Mouse (Mus musculus) midbrain, postnatal 0 days (tissue): Measurements from ENCODE around the gene Trim7. TPM values are rescaled to one million over a fixed set of nuclear protein-coding genes. Genes with fewer than 3 reads are reported as not detected.

Source experiments
- ATAC-seq: fragments of 200-750 bp; cut with Nextera tagmentation; 2 replicates; pipeline ENCODE4 v1.8.0; 2017; ENCODE audit warnings: moderate number of reproducible peaks, mild to moderate bottlenecking, moderate TSS enrichment, moderate library complexity; ENCODE audit not compliant: low FRiP score
- DNase-seq: peaks from one replicate; pipeline ENCODE4 v3.0.0-alpha.2; 2015; ENCODE audit warnings: low spot score
- H3K27ac ChIP-seq: fragments of 300-500 bp; sonication (generic); 2 replicates; pipeline ENCODE4 v1.5.1; 2014; ENCODE audit warnings: low read depth, mild to moderate bottlenecking, low read length, mixed read lengths
- H3K27me3 ChIP-seq: fragments of 300-500 bp; sonication (generic); 2 replicates; pipeline ENCODE4 v1.6.1; 2014; ENCODE audit warnings: low read length, control low read depth, mixed read lengths; ENCODE audit not compliant: insufficient read depth
- H3K36me3 ChIP-seq: fragments of 300-500 bp; sonication (generic); 2 replicates; pipeline ENCODE4 v1.6.1; 2014; ENCODE audit warnings: low read length, control low read depth, mixed read lengths; ENCODE audit not compliant: insufficient read depth
- H3K4me1 ChIP-seq: fragments of 300-500 bp; sonication (generic); 2 replicates; pipeline ENCODE4 v1.6.1; 2014; ENCODE audit warnings: mild to moderate bottlenecking, control low read depth, antibody characterized with exemption, low read length, mixed read lengths; ENCODE audit not compliant: insufficient read depth
- H3K4me2 ChIP-seq: fragments of 300-500 bp; sonication (generic); 2 replicates; pipeline ENCODE4 v1.6.1; 2014; ENCODE audit warnings: low read depth, mild to moderate bottlenecking, low read length, mixed read lengths; ENCODE audit not compliant: poor library complexity, severe bottlenecking
- H3K4me3 ChIP-seq: fragments of 300-500 bp; sonication (generic); 2 replicates; pipeline ENCODE4 v1.5.1; 2014; ENCODE audit warnings: low read depth, mild to moderate bottlenecking, low read length, moderate library complexity
- H3K9ac ChIP-seq: fragments of 300-500 bp; sonication (generic); replicated peaks from 2 replicates; pipeline ENCODE4 v1.6.1; 2014; ENCODE audit warnings: mild to moderate bottlenecking, low read length, moderate library complexity, mixed read lengths; ENCODE audit not compliant: poor library complexity, severe bottlenecking
- H3K9me3 ChIP-seq: fragments of 300-500 bp; sonication (generic); 2 replicates; pipeline ENCODE4 v1.6.1; 2016; ENCODE audit warnings: low read length, control low read depth
- CTCF ChIP-seq: IDR thresholded peaks from 2 replicates; pipeline ENCODE4 v1.5.1; 2016; ENCODE audit warnings: antibody characterized with exemption, mild to moderate bottlenecking
- WGBS: fragments of 180-500 bp; shearing (Covaris S2); extraction: QIAGEN DNeasy Blood & Tissue Kit; methylation state at CpG from one replicate; pipeline ENCODE4 v1.1.7; 2014; 5-methylcytosine and 5-hydroxymethylcytosine counted together
- polyA plus RNA-seq: library from polyadenylated mRNA; unstranded; fragments of >200 nt; fragmentation: Nextera tagmentation; extraction: Ambion mirVana; gene quantifications from 2 replicates; pipeline ENCODE4 v1.2.1, GENCODE M21; 2015
- total RNA-seq: library from RNA; depleted of rRNA; stranded (reverse); fragments of >200 nt; gene quantifications from 2 replicates; pipeline ENCODE4 v1.2.3, GENCODE M21; 2014

Trim7 gene
- total and polyA plus RNA-seq, 2 experiments from 2014 or later: 3.7 to 7.7 TPM

DNA sequence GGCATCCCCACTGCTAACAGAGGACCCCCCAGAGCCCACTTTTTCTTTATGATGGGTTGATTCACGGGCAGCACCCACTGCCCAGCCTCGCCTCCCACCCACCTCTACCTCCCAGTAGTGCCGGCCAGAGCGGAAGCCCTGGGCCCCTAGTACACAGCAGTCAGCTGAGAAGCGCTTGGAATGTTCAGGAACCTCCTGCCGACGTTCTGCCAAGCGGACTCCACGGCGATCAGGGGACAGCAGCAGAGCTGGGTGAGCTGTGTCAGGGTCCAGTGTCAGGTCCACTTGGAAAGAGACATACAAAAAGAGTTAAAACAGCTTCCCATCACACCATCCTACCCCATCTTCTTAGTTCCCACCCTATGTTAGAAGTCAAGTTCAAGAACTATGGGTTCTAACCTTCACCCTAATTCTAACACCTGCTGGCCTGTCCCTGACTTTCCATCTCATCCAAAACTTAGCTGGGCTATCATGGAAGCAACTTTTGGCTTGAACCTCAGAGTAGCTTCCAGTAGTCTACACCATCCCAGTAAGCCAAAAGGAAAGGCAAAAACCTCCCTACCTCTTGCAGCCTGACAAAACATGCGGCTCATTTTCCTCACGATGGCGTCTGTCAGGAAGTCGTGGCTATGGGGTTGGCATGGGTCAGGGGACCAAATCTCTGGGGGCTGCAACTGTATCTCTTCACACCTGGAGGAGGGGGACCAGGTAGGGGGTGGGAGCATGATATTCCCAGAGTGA is 18.2 kb upstream of the Trim7 start:
- H3K27ac ChIP-seq: no peak overlapping the region
- H3K27me3 ChIP-seq: no peaks in the 10 kb centered on the region
- no peak overlapping the region for H3K9ac ChIP-seq
- H3K4me3 ChIP-seq: no peak overlapping the region
- no peaks in the 10 kb centered on the region for H3K4me1 ChIP-seq
- 62% methylated on average over 14 of the region's 14 CpGs for WGBS
- H3K9me3 ChIP-seq: no peaks in the 10 kb centered on the region
- ATAC-seq (0 out of 2 replicates have a peak, but pooled peaks have one; percentile 10), DNase-seq (no peak)
- peaks cover 84% of the 10 kb centered on the region for H3K36me3 ChIP-seq
- H3K4me2 ChIP-seq: no peak overlapping the region
- TF ChIP-seq CTCF: no peak

DNA sequence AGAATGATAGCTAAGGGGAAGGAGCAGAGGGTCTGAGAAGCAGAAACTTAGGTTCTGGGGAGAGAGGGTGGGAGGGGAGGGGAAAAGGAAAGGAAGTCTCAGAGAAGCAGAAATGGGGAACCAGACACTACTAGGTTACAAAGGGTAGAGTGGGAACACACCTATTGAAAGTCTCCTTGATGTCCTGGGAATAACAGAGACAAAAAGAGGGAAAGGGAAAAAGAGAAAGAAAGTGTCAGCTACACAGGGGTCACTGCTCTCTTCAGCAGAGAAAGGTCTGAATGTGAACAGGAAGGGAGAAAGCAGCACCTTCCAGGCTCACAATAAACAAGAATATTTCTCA is 17.7 kb upstream of the Trim7 start:
- Histone ChIP-seq H3K27me3 (no peaks in the 10 kb centered on the region), H3K4me1 (no peaks in the 10 kb centered on the region), H3K9ac (no peak overlapping the region), H3K4me3 (no peak overlapping the region), H3K27ac (no peak overlapping the region), H3K36me3 (peaks cover 79% of the 10 kb centered on the region), H3K4me2 (no peak overlapping the region), H3K9me3 (no peaks in the 10 kb centered on the region)
- no peak for TF ChIP-seq CTCF
- no peak for DNase-seq
- no peak for ATAC-seq

GRCm38 (mm10) chr11:48808737-48809433 is 17.1 kb upstream of the Trim7 start:
- Histone ChIP-seq H3K4me2 (no peak overlapping the region), H3K9me3 (no peaks in the 10 kb centered on the region), H3K4me3 (no peak overlapping the region), H3K9ac (no peak overlapping the region), H3K27ac (0 out of 2 replicates have a peak overlapping the region, but pooled peaks have one; percentile 6), H3K27me3 (no peaks in the 10 kb centered on the region), H3K4me1 (no peaks in the 10 kb centered on the region), H3K36me3 (peaks cover 73% of the 10 kb centered on the region)
- WGBS: 54% methylated on average over 16 of the region's 16 CpGs
- TF ChIP-seq CTCF: no peak
- DNase-seq (no peak), ATAC-seq (no peak)

GRCm38 (mm10) chr11:48809434-48809830 is 16.5 kb upstream of the Trim7 start:
- Histone ChIP-seq H3K36me3 (peaks cover 68% of the 10 kb centered on the region), H3K4me2 (no peak overlapping the region), H3K4me1 (0 out of 2 replicates have a peak, but pooled peaks cover under 1% of the 10 kb centered on the region), H3K4me3 (no peak overlapping the region), H3K27ac (no peak overlapping the region), H3K9me3 (no peaks in the 10 kb centered on the region), H3K9ac (no peak overlapping the region), H3K27me3 (no peaks in the 10 kb centered on the region)
- no peak for TF ChIP-seq CTCF
- 73% methylated on average over 4 of the region's 4 CpGs for WGBS
- DNase-seq (no peak), ATAC-seq (no peak)

DNA sequence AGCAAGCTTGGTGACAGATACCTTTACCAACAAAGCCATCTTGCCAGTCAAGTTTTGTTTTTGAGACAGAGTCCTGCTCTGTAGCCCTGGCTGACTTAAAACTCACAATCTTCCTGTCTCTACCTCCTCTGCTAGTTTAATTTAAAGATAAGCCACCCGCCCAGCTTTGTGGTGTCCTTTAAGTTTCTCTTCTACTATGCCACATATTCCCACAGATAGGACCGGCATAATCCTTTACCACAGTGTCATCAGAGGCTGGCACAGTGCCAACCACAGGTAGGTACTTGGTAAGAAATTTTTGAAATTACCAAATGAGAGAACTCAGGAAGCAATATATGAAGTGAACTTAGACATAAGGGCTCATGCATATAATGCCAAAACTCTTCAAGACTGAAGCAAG is 15.8 kb upstream of the Trim7 start:
- H3K4me3 ChIP-seq: no peak overlapping the region
- 94% methylated on average over 2 of the region's 2 CpGs for WGBS
- H3K4me1 ChIP-seq: peaks cover 6% of the 10 kb centered on the region; the same call in 1 of the 2 replicates
- H3K4me2 ChIP-seq: no peak overlapping the region
- H3K9ac ChIP-seq: no peak overlapping the region
- no peak for ATAC-seq
- no peak for DNase-seq
- no peaks in the 10 kb centered on the region for H3K27me3 ChIP-seq
- no peak for TF ChIP-seq CTCF
- no peak overlapping the region for H3K27ac ChIP-seq
- peaks cover 62% of the 10 kb centered on the region for H3K36me3 ChIP-seq
- H3K9me3 ChIP-seq: no peaks in the 10 kb centered on the region

DNA sequence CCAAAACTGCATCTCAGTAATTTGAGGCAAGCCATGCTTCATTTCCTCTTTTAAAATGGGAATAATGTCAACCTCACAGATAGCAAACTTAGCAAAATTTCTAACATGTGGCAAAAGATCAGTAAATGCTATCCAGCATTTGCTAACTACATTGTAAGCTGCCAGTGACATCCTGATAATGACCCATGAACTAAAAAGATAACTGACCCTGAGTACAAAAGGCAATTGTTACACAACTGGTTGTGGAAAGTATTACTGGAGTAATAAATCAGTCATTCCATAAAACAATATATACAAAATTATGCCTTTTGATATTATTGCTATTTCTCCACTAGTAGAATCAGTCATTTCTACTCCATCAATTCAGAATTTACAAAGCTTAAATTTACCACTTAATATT is 12.2 kb upstream of the Trim7 start:
- Histone ChIP-seq H3K27ac (no peak overlapping the region), H3K9ac (no peak overlapping the region), H3K4me3 (no peak overlapping the region), H3K4me1 (peaks cover 15% of the 10 kb centered on the region; the same call in 1 of the 2 replicates), H3K36me3 (peaks cover 30% of the 10 kb centered on the region), H3K27me3 (no peaks in the 10 kb centered on the region), H3K9me3 (no peaks in the 10 kb centered on the region), H3K4me2 (no peak overlapping the region)
- TF ChIP-seq CTCF: no peak
- ATAC-seq (no peak), DNase-seq (no peak)
